Mouse (Mus musculus): ENCODE data around the gene Ptprn2. TPM values are rescaled to one million over a fixed set of nuclear protein-coding genes. Genes with fewer than 3 reads are reported as not detected.

Gene Ptprn2
- polyA plus RNA-seq, 1 experiment from 2014 or later = 14.9 TPM

DNA sequence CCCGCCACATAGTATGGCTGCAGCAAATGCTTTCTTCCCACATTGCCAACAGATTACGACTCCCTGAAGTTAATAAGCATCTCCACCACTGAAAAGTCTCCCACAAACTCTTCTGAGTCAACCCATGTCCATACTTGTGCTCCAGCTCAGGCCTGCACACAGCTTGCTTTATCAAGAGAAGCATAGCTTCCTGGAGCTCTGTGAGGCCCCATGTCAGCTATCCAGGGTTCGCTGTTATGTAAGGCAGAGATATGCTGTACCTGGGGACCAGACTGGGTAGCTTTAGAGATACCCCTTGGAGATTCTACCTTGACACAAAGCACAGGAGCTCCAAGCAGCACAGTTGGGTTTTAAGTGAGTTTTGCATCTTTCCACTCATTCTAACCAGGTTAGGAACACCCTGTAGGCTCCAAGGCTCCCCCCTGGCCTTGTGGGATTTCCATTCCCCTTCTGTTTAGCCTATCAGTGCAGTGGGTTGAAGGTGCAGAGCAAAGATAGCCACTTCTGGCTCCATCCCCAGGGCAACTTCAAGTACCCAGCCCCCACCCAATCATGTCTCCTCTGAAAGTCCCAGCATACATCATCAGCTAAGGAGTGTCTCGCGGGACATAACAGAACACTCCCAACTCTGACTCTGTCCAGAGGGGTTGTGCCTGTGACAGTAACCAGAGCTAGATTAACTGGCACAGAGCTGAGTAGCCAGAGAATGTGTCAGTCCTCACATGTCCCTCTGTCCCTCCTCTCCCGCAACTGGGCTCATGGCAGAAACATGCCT is 572.9 kb downstream of the Ptprn2 start:
- Histone ChIP-seq H3K4me3 (replicated peaks) (no peak overlapping the region), H3K9ac (replicated peaks) (no peak overlapping the region), H3K36me3 (no peaks in the 10 kb centered on the region), H3K4me2 (replicated peaks) (no peak overlapping the region), H3K27ac (no peak overlapping the region), H3K4me1 (replicated peaks) (peaks cover 39% of the 10 kb centered on the region), H3K27me3 (no peaks in the 10 kb centered on the region), H3K9me3 (no peaks in the 10 kb centered on the region)
- no peak for ATAC-seq
- 91% methylated on average over 6 of the region's 6 CpGs for WGBS

DNA sequence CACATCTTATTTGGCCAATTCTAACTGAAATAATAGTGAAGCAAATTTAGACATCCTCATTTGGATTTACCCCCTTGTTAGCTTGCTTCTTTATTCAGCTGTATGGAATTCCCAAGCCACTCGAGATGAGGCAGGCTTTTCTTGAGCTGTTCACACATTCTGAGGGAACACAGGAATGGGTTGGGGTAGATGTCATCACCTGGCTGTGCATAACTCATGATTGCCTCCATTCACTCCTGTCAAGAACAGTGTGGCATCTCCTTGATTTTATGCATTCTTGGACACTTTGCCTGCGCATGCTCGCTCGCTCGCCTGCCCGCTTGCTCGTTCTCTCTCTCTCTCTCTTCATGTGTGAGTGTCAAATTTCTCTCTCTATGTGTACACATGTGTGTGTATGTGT is 573.5 kb downstream of the Ptprn2 start:
- Histone ChIP-seq H3K4me3 (replicated peaks) (no peak overlapping the region), H3K4me1 (replicated peaks) (peaks cover 33% of the 10 kb centered on the region), H3K4me2 (replicated peaks) (no peak overlapping the region), H3K27me3 (no peaks in the 10 kb centered on the region), H3K9me3 (no peaks in the 10 kb centered on the region), H3K27ac (no peak overlapping the region), H3K9ac (replicated peaks) (no peak overlapping the region), H3K36me3 (no peaks in the 10 kb centered on the region)
- no peak for ATAC-seq
- 86% methylated on average over 7 of the region's 7 CpGs for WGBS

DNA sequence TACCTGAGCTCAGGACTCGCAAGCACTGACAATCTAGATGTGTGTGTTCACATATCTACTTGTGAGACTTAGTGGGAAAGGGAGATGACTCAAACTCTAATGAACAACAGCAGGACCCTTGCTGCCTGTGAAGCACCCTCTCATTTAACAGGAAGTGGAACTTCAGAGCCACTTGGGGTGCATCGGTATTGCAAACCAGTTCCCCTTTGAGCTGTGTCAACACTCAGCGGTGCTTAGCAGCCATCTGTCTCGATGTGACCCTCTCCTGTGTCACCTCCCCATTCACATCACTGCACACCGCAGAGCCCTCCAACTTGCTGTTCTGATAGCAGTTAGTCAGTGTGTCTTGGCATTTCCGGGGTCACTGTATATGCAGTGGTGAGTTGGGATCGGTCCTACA is 592.1 kb downstream of the Ptprn2 start:
- Histone ChIP-seq H3K9me3 (no peaks in the 10 kb centered on the region), H3K4me1 (replicated peaks) (peaks cover 12% of the 10 kb centered on the region)
- WGBS = 86% methylated on average over 7 of the region's 7 CpGs

DNA sequence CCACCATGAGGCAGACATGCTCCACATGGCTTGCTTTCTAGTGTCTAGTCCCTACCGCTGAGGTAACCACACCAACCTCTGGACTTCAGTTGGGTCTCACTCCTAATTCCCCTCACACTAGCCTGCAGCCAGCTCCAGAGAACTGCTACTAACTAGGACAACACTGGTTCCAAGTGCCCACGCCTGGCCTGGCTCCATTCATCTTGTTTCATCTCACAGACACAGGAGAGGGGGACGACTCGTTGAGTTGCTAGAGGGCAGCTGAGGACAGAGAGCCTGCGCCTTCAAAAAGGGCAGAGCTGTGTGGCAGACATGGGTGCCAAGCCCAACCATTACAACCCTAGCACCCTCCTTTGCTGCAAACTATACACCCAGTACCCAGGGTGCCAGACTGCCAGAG is 593.4 kb downstream of the Ptprn2 start:
- Histone ChIP-seq H3K4me1 (replicated peaks) (peaks cover 23% of the 10 kb centered on the region), H3K36me3 (no peaks in the 10 kb centered on the region), H3K27ac (peak overlapping the region; percentile 19; the same call in 1 of the 2 replicates), H3K4me3 (replicated peaks) (no peak overlapping the region), H3K27me3 (no peaks in the 10 kb centered on the region), H3K4me2 (replicated peaks) (no peak overlapping the region), H3K9me3 (no peaks in the 10 kb centered on the region), H3K9ac (replicated peaks) (no peak overlapping the region)
- WGBS = 95% methylated on average over 5 of the region's 5 CpGs
- ATAC-seq = no peak

More for the DNA sequence above, 592.1 kb downstream of the Ptprn2 start:
- Histone ChIP-seq H3K27me3 (no peaks in the 10 kb centered on the region), H3K27ac (no peak overlapping the region), H3K4me3 (replicated peaks) (no peak overlapping the region), H3K36me3 (no peaks in the 10 kb centered on the region), H3K4me2 (replicated peaks) (no peak overlapping the region), H3K9ac (replicated peaks) (no peak overlapping the region)
- ATAC-seq = no peak

DNA sequence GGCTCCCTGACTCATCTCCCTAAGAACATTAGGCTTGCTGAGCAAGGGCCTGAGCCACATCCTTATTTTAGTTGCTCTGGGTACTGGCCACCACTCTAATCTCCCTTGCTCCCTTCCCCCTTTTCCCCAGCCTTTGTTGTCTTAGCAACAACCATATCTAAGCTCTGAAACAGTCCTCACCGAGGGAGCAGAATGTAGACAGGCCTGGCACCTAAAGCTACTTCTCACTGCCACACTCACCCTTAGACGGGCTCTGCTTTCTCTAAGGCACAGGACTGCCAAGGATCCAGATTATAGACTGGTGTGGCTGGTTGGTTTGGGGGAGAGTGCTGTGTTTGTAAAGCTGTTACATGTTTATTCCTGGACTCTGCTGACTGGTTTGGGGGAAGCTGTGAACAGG is 594.2 kb downstream of the Ptprn2 start:
- no peaks in the 10 kb centered on the region for H3K9me3 ChIP-seq
- H3K9ac ChIP-seq (replicated peaks) = no peak overlapping the region
- H3K4me3 ChIP-seq (replicated peaks) = no peak overlapping the region
- no peak for ATAC-seq
- H3K36me3 ChIP-seq = no peaks in the 10 kb centered on the region
- WGBS = 39% methylated on average over 2 of the region's 2 CpGs
- peaks cover 31% of the 10 kb centered on the region for H3K4me1 ChIP-seq (replicated peaks)
- no peak overlapping the region for H3K27ac ChIP-seq
- no peak overlapping the region for H3K4me2 ChIP-seq (replicated peaks)
- H3K27me3 ChIP-seq = no peaks in the 10 kb centered on the region

DNA sequence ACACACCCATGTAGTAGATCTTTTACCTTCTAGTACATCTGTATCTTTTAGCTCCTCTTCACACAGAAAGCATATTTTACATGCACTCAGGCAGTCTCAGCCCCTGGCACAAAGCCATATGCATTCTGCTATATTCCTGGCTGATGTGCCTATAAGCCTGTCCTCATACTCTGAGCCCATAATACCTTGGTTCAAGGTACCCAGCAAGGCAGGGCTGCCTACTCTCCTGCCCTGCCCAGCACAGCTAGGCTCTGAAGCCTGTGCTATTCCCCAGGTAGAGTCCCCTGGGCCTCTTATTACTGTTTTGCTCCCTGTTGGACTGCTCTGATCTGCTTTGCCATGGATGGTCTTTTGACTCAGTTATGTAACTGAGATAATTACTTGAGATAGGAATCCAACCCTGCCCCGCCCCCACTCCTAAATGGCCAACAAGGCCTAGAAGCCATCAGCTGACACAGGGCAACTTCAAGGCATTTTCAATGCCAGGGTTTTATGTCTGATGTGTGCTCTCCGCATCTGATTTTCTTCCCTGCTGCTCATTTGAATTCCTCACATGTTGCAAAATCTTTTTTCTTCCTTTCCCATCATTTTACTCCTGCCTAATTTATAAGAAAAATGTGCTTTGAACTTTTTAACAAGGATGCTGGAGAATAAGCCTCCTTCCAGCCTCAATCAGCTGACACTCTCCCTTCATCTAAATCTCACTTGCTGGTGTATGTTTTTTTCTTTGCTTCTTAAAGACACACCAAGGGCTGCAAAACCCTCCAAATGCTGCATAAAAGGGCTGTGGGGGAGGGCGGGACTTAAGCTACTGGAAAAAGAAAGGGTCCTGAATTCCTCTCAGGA is 598.6 kb downstream of the Ptprn2 start:
- WGBS = 41% methylated on average over 3 of the region's 3 CpGs
- H3K9me3 ChIP-seq = no peaks in the 10 kb centered on the region
- H3K9ac ChIP-seq (replicated peaks) = 0 out of 2 replicates have a peak overlapping the region, but pooled peaks have one; percentile 39
- H3K4me2 ChIP-seq (replicated peaks) = no peak overlapping the region
- peaks cover 44% of the 10 kb centered on the region for H3K4me1 ChIP-seq (replicated peaks)
- no peaks in the 10 kb centered on the region for H3K36me3 ChIP-seq
- peak; percentile 77 for ATAC-seq
- peak overlapping the region; percentile 87 for H3K27ac ChIP-seq
- no peaks in the 10 kb centered on the region for H3K27me3 ChIP-seq
- H3K4me3 ChIP-seq (replicated peaks) = no peak overlapping the region

DNA sequence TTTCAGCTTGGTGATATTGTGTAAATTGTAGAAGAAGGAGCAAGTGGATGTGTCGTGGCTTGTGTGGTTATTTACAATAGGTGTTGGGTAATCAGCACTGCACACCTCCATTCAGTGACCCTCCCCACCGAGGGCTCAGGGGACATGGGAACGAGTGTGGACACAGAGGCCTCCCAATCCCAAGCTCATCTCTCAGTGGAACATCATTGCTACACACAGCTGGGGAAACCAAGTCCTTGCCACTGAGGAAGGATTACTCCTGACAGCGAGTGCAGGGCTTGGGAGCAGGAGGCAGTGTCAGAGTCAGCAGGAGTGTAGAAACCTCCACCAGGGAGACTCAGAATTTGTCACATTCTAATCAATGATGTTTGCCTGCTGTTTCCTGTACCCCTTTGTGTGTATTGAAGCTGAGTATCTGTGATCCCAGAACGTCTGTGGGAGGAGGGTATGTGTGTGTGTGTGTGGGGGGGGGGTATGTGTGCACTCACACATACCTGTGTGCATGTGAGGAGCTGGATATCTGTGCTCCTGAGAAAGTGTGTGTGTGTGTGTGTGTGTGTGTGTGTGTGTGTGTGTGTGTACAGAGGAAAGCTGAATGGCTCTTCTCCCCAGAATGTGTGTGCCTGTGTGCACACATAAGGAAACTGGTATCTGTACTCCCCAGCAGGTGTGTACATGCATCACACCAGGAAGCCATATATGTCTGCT is 599.3 kb downstream of the Ptprn2 start:
- Histone ChIP-seq H3K4me3 (replicated peaks) (no peak overlapping the region), H3K27ac (peak overlapping the region; percentile 87), H3K4me2 (replicated peaks) (peak overlapping the region; percentile 7; the same call in 1 of the 2 replicates), H3K36me3 (no peaks in the 10 kb centered on the region), H3K9ac (replicated peaks) (peak overlapping the region; percentile 39; the same call in 1 of the 2 replicates), H3K9me3 (no peaks in the 10 kb centered on the region), H3K4me1 (replicated peaks) (peaks cover 38% of the 10 kb centered on the region), H3K27me3 (no peaks in the 10 kb centered on the region)
- peak; percentile 51 for ATAC-seq
- WGBS = 11% methylated on average over 5 of the region's 5 CpGs

DNA sequence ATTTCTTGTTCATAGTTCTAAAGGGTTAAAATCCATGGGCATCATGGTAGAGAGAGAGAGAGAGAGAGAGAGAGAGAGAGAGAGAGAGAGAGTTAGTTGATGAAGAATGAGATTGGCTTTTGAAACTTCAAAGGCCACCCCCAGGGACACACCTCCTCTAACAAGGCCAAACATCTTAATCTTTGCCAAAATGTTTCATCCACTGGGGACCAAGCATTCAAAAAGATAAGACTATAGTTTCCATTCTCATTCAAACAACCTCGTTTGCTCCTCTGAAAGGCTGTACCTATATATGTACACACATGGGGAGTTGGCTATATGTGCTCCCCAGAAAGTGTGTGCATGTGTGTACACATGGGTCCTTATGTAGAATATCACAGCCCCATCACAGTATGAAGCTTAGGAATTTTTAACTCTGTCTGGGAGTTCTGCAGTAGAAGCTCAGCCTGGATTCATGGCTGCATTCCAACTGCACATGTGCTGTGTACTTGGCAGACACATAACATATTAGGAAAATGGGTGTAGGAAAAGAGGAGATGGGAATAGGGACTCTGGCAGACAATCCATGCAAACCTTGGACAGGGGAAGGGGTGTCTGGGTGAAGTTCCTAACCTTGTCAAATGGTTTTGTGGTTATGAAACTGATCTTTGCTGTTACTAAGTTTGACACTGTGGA is 600.3 kb downstream of the Ptprn2 start:
- no peak overlapping the region for H3K27ac ChIP-seq
- no peak overlapping the region for H3K9ac ChIP-seq (replicated peaks)
- H3K27me3 ChIP-seq = no peaks in the 10 kb centered on the region
- WGBS = 53% methylated on average over 1 of the region's 1 CpGs
- no peak overlapping the region for H3K4me2 ChIP-seq (replicated peaks)
- no peaks in the 10 kb centered on the region for H3K9me3 ChIP-seq
- peaks cover 36% of the 10 kb centered on the region for H3K4me1 ChIP-seq (replicated peaks)
- no peaks in the 10 kb centered on the region for H3K36me3 ChIP-seq
- ATAC-seq = no peak
- no peak overlapping the region for H3K4me3 ChIP-seq (replicated peaks)

DNA sequence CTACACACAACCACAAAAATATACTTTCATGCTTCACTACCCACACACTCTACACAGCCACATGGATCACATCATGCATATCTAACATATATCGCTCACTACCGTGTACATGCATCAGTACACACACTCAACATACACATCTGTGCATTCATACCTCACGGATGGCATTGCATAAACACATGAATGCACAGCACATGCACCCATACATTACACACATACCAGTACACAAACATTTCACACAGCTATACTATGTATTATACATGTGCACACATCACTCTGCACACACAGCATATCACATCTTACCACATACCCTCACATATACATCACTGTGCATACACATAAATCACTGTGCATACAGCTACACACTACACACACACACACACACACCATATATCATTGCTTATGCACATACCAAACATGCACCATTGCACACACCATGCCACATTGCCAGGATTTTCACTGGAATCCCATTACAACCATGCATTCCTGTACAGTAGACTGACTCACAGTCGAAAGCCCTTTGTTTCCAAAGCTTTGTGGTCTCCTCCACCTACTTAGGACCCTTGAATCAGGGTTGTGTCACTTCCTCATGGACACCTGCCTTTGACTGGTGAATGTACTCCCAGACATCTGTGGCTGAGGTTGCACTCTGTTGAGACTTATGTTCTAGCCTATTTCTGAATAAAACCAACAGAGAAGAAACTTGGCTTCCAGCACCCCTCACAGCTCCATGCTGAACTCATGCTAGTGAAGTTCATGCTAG is 607.0 kb downstream of the Ptprn2 start:
- H3K9ac ChIP-seq (replicated peaks) = no peak overlapping the region
- H3K4me2 ChIP-seq (replicated peaks) = no peak overlapping the region
- no peak overlapping the region for H3K27ac ChIP-seq
- H3K9me3 ChIP-seq = no peaks in the 10 kb centered on the region
- ATAC-seq = no peak
- no peak overlapping the region for H3K4me3 ChIP-seq (replicated peaks)
- H3K27me3 ChIP-seq = no peaks in the 10 kb centered on the region
- no peaks in the 10 kb centered on the region for H3K4me1 ChIP-seq (replicated peaks)
- H3K36me3 ChIP-seq = no peaks in the 10 kb centered on the region
- 89% methylated on average over 4 of the region's 4 CpGs for WGBS

DNA sequence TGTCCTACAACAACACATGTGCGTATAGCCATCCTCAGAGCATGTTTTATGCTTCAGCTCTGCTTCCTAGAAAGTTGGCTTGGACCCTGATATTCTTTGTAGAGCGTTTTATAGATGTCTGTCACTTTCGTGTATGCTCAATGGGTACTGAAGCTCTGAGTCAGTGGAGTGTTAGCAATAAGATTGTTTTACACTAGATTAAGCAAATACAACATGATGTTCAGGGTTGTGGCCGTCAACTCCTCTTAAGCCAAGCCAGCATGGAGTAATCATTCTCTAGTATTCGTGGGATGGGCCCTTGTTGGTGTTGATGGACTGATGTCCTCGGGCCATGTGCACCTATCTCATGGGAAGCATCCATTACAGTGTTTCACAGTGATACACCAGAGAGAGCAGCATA is 610.4 kb downstream of the Ptprn2 start:
- H3K36me3 ChIP-seq = no peaks in the 10 kb centered on the region
- H3K9me3 ChIP-seq = no peaks in the 10 kb centered on the region
- H3K27me3 ChIP-seq = no peaks in the 10 kb centered on the region
- WGBS = 77% methylated on average over 6 of the region's 6 CpGs
- no peak overlapping the region for H3K4me2 ChIP-seq (replicated peaks)
- H3K9ac ChIP-seq (replicated peaks) = no peak overlapping the region
- H3K4me1 ChIP-seq (replicated peaks) = 0 out of 2 replicates have a peak, but pooled peaks cover 6% of the 10 kb centered on the region
- ATAC-seq = no peak
- no peak overlapping the region for H3K27ac ChIP-seq
- H3K4me3 ChIP-seq (replicated peaks) = no peak overlapping the region

DNA sequence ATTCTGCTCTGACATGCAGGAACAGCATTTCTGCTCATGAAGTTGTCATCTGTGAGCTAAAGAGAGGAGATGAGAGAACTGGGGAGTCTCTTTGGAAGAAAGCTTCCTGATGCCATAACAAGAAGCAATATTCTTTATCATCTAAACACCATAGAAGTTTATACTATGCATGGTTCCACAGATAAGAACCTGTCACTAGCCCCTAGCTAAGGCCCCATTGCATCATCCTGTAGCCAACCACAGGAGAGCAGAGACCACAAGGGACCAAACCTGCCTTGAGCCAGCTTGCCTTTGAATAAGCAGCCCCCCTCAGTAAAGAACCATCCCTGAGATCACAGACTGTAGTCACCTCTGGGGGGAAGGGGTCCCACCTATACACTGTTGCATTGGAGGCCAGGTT is 612.8 kb downstream of the Ptprn2 start:
- Histone ChIP-seq H3K4me3 (replicated peaks) (no peak overlapping the region), H3K9ac (replicated peaks) (no peak overlapping the region), H3K27ac (no peak overlapping the region), H3K27me3 (0 out of 2 replicates have a peak, but pooled peaks cover 5% of the 10 kb centered on the region), H3K4me1 (replicated peaks) (0 out of 2 replicates have a peak, but pooled peaks cover 6% of the 10 kb centered on the region), H3K36me3 (no peaks in the 10 kb centered on the region), H3K9me3 (no peaks in the 10 kb centered on the region), H3K4me2 (replicated peaks) (no peak overlapping the region)
- ATAC-seq = no peak

Data from midbrain, embryonic 13.5 days (tissue).